Mouse (Mus musculus) urinary bladder, postnatal 36 days (tissue): ENCODE data around the gene Gcnt7.

ENCODE experiments used
- DNase-seq, 2 experiments: peaks; one replicate each; pipeline ENCODE4 v3.0.0; 2022; ENCODE audit warnings: low spot score in 2 of 2, mixed read lengths in 1 of 2

Gene Gcnt7

GRCm38 (mm10) chr2:172460647-172461046 is 2.3 kb upstream of the Gcnt7 start:
- no peak for DNase-seq

GRCm38 (mm10) chr2:172452458-172452857 is 5.9 kb downstream of the Gcnt7 start:
- DNase-seq, result no peak

- no peak for DNase-seq
Observed at GRCm38 (mm10) chr2:172452031-172452430, 6.4 kb downstream of the Gcnt7 start.

GRCm38 (mm10) chr2:172450640-172451039 is 7.8 kb downstream of the Gcnt7 start:
- DNase-seq, result no peak

- DNase-seq, result peak in 1 of 2 experiments; percentile 19
Observed at GRCm38 (mm10) chr2:172448329-172448728, 10.1 kb downstream of the Gcnt7 start.

GRCm38 (mm10) chr2:172447317-172447716 is 11.1 kb downstream of the Gcnt7 start:
- DNase-seq, result peak in 1 of 2 experiments; percentile 18

GRCm38 (mm10) chr2:172445617-172446016 is 12.8 kb downstream of the Gcnt7 start:
- no peak for DNase-seq

GRCm38 (mm10) chr2:172441176-172441575 is 17.2 kb downstream of the Gcnt7 start:
- no peak for DNase-seq

- DNase-seq, result no peak
Observed at GRCm38 (mm10) chr2:172440640-172441005, 17.8 kb downstream of the Gcnt7 start.

- peak; percentile 99 for DNase-seq
Observed at GRCm38 (mm10) chr2:172439843-172440639, 18.4 kb downstream of the Gcnt7 start, which contains the start of gene Rtf2. Rtf2 (plus strand) TSS chr2:172440556.

- no peak for DNase-seq
Observed at GRCm38 (mm10) chr2:172437371-172437952, 20.9 kb downstream of the Gcnt7 start.

GRCm38 (mm10) chr2:172433746-172434145 is 24.6 kb downstream of the Gcnt7 start:
- no peak for DNase-seq

GRCm38 (mm10) chr2:172430609-172431008 is 27.8 kb downstream of the Gcnt7 start:
- DNase-seq, result no peak

- DNase-seq, result no peak
Observed at GRCm38 (mm10) chr2:172418208-172418607, 40.2 kb downstream of the Gcnt7 start.

GRCm38 (mm10) chr2:172416876-172417275 is 41.5 kb downstream of the Gcnt7 start:
- DNase-seq, result no peak

GRCm38 (mm10) chr2:172416218-172416617 is 42.2 kb downstream of the Gcnt7 start:
- DNase-seq, result no peak

GRCm38 (mm10) chr2:172413894-172414293 is 44.5 kb downstream of the Gcnt7 start:
- no peak for DNase-seq

- DNase-seq, result no peak
Observed at GRCm38 (mm10) chr2:172413273-172413672, 45.1 kb downstream of the Gcnt7 start.

GRCm38 (mm10) chr2:172412454-172412853 is 45.9 kb downstream of the Gcnt7 start:
- DNase-seq, result no peak

- no peak for DNase-seq
Observed at GRCm38 (mm10) chr2:172411091-172411490, 47.3 kb downstream of the Gcnt7 start.

- no peak for DNase-seq
Observed at GRCm38 (mm10) chr2:172410686-172411085, 47.7 kb downstream of the Gcnt7 start.

GRCm38 (mm10) chr2:172407499-172407898 is 50.9 kb downstream of the Gcnt7 start:
- peak in 1 of 2 experiments; percentile 13 for DNase-seq

GRCm38 (mm10) chr2:172406173-172406572 is 52.2 kb downstream of the Gcnt7 start:
- DNase-seq, result no peak
